Mouse (Mus musculus) limb, embryonic 11.5 days (tissue): ENCODE data around the gene Cacna1i. TPM values are rescaled to one million over a fixed set of nuclear protein-coding genes. Genes with fewer than 3 reads are reported as not detected.

ENCODE experiments used
- ATAC-seq: fragments of 200-750 bp; cut with Nextera tagmentation; 2 replicates; pipeline ENCODE4 v1.8.0; 2017; ENCODE audit warnings: low read depth; ENCODE audit not compliant: insufficient number of reproducible peaks, low FRiP score, low TSS enrichment
- DNase-seq: peaks from one replicate; pipeline ENCODE4 v3.0.0-alpha.2; 2015; ENCODE audit warnings: low spot score
- H3K27ac ChIP-seq: fragments of 300-500 bp; sonication (generic); replicated peaks from 2 replicates; pipeline ENCODE4 v1.5.1; 2014; ENCODE audit warnings: low read depth, mild to moderate bottlenecking, low read length
- H3K27me3 ChIP-seq: fragments of 300-500 bp; sonication (generic); 2 replicates; pipeline ENCODE4 v1.6.1; 2014; ENCODE audit warnings: mild to moderate bottlenecking, low read length, mixed read lengths; ENCODE audit not compliant: control insufficient read depth, insufficient read depth
- H3K36me3 ChIP-seq: fragments of 300-500 bp; sonication (generic); 2 replicates; pipeline ENCODE4 v1.6.1; 2014; ENCODE audit warnings: mild to moderate bottlenecking, low read length, moderate library complexity, mixed read lengths; ENCODE audit not compliant: control insufficient read depth, insufficient read depth
- H3K4me1 ChIP-seq: fragments of 300-500 bp; sonication (generic); 2 replicates; pipeline ENCODE4 v1.6.1; 2014; ENCODE audit warnings: low read length, mixed read lengths; ENCODE audit not compliant: control insufficient read depth, insufficient read depth
- H3K4me2 ChIP-seq: fragments of 300-500 bp; sonication (generic); 2 replicates; pipeline ENCODE4 v1.6.1; 2014; ENCODE audit warnings: low read depth, mild to moderate bottlenecking, moderate library complexity; ENCODE audit not compliant: severe bottlenecking
- H3K4me3 ChIP-seq: fragments of 300-500 bp; sonication (generic); 2 replicates; pipeline ENCODE4 v1.5.1; 2014; ENCODE audit warnings: low read depth, low read length
- H3K9ac ChIP-seq: fragments of 300-500 bp; sonication (generic); 2 replicates; pipeline ENCODE4 v1.6.1; 2014; ENCODE audit warnings: mild to moderate bottlenecking, low read length
- H3K9me3 ChIP-seq: fragments of 300-500 bp; sonication (generic); 2 replicates; pipeline ENCODE4 v1.6.1; 2016; ENCODE audit warnings: low read length; ENCODE audit not compliant: control insufficient read depth
- WGBS: fragments of 180-500 bp; shearing (Covaris S2); extraction: QIAGEN DNeasy Blood & Tissue Kit; methylation state at CpG from one replicate; pipeline ENCODE4 v1.1.7; 2014; 5-methylcytosine and 5-hydroxymethylcytosine counted together
- polyA plus RNA-seq: library from polyadenylated mRNA; unstranded; fragments of >200 nt; fragmentation: Nextera tagmentation; extraction: Ambion mirVana; gene quantifications from 2 replicates; pipeline ENCODE4 v1.2.1, GENCODE M21; 2014

Cacna1i gene
- polyA plus RNA-seq, 1 experiment from 2014 or later, result not detected

- no peak overlapping the region for H3K4me2 ChIP-seq
- H3K27ac ChIP-seq, result no peak overlapping the region
- 52% methylated on average over 8 of the region's 8 CpGs for WGBS
- no peak overlapping the region for H3K9ac ChIP-seq
- H3K9me3 ChIP-seq, result no peaks in the 10 kb centered on the region
- peaks cover 11% of the 10 kb centered on the region for H3K4me1 ChIP-seq
- no peak for ATAC-seq
- H3K27me3 ChIP-seq, result no peaks in the 10 kb centered on the region
- no peak overlapping the region for H3K4me3 ChIP-seq
- no peak for DNase-seq
- no peaks in the 10 kb centered on the region for H3K36me3 ChIP-seq
These were observed 30.9 kb downstream of the Cacna1i start for GRCm38 (mm10) chr15:80317841-80318530.

- WGBS, result 3% methylated on average over 11 of the region's 11 CpGs
- ATAC-seq, result no peak
- no peak overlapping the region for H3K4me3 ChIP-seq
These were observed 31.7 kb downstream of the Cacna1i start for GRCm38 (mm10) chr15:80318543-80319255.

GRCm38 (mm10) chr15:80319315-80319714 is 32.3 kb downstream of the Cacna1i start:
- Histone ChIP-seq H3K4me3 (no peak overlapping the region), H3K27ac (peak overlapping the region; percentile 51; the same call in 1 of the 2 replicates), H3K36me3 (no peaks in the 10 kb centered on the region), H3K9me3 (no peaks in the 10 kb centered on the region), H3K9ac (no peak overlapping the region), H3K4me1 (peaks cover 11% of the 10 kb centered on the region), H3K4me2 (peak overlapping the region; percentile 22; the same call in 1 of the 2 replicates), H3K27me3 (no peaks in the 10 kb centered on the region)
- DNase-seq, result no peak
- WGBS, result 56% methylated on average over 2 of the region's 2 CpGs
- ATAC-seq, result no peak

More at GRCm38 (mm10) chr15:80318543-80319255, 31.7 kb downstream of the Cacna1i start:
- Histone ChIP-seq H3K27ac (peak overlapping the region; percentile 51), H3K4me2 (peak overlapping the region; percentile 22; the same call in 1 of the 2 replicates), H3K27me3 (no peaks in the 10 kb centered on the region), H3K36me3 (no peaks in the 10 kb centered on the region), H3K9me3 (no peaks in the 10 kb centered on the region), H3K9ac (no peak overlapping the region), H3K4me1 (peaks cover 11% of the 10 kb centered on the region)
- DNase-seq, result peak; percentile 58

GRCm38 (mm10) chr15:80319921-80320320 is 32.9 kb downstream of the Cacna1i start:
- Histone ChIP-seq H3K9ac (no peak overlapping the region), H3K4me3 (no peak overlapping the region), H3K4me2 (no peak overlapping the region; the same call in 1 of the 2 replicates), H3K9me3 (no peaks in the 10 kb centered on the region), H3K27me3 (no peaks in the 10 kb centered on the region), H3K4me1 (peaks cover 11% of the 10 kb centered on the region), H3K27ac (no peak overlapping the region), H3K36me3 (no peaks in the 10 kb centered on the region)
- 86% methylated on average over 6 of the region's 6 CpGs for WGBS
- no peak for DNase-seq
- ATAC-seq, result no peak

- 62% methylated on average over 2 of the region's 2 CpGs for WGBS
- DNase-seq (peak; percentile 41), ATAC-seq (no peak)
- Histone ChIP-seq H3K9ac (no peak overlapping the region), H3K4me1 (no peaks in the 10 kb centered on the region), H3K4me2 (no peak overlapping the region), H3K9me3 (no peaks in the 10 kb centered on the region), H3K27me3 (no peaks in the 10 kb centered on the region), H3K36me3 (no peaks in the 10 kb centered on the region), H3K27ac (no peak overlapping the region), H3K4me3 (no peak overlapping the region)
These were observed 38.2 kb downstream of the Cacna1i start for GRCm38 (mm10) chr15:80325207-80325606.

- Histone ChIP-seq H3K27ac (no peak overlapping the region), H3K4me3 (no peak overlapping the region), H3K4me1 (no peaks in the 10 kb centered on the region), H3K9me3 (no peaks in the 10 kb centered on the region), H3K4me2 (no peak overlapping the region), H3K27me3 (no peaks in the 10 kb centered on the region), H3K36me3 (no peaks in the 10 kb centered on the region), H3K9ac (no peak overlapping the region)
- 76% methylated on average over 9 of the region's 9 CpGs for WGBS
- no peak for ATAC-seq
- DNase-seq, result no peak
These were observed 38.7 kb downstream of the Cacna1i start for GRCm38 (mm10) chr15:80325756-80326155.

GRCm38 (mm10) chr15:80326947-80327346 is 39.9 kb downstream of the Cacna1i start:
- DNase-seq (no peak), ATAC-seq (no peak)
- no peak overlapping the region for H3K27ac ChIP-seq
- no peak overlapping the region for H3K9ac ChIP-seq
- no peaks in the 10 kb centered on the region for H3K9me3 ChIP-seq
- no peaks in the 10 kb centered on the region for H3K4me1 ChIP-seq
- WGBS, result 88% methylated on average over 4 of the region's 4 CpGs
- no peak overlapping the region for H3K4me2 ChIP-seq
- no peaks in the 10 kb centered on the region for H3K36me3 ChIP-seq
- H3K4me3 ChIP-seq, result no peak overlapping the region
- H3K27me3 ChIP-seq, result no peaks in the 10 kb centered on the region

GRCm38 (mm10) chr15:80327743-80328540 is 40.9 kb downstream of the Cacna1i start:
- Histone ChIP-seq H3K27ac (no peak overlapping the region), H3K4me1 (no peaks in the 10 kb centered on the region), H3K9ac (no peak overlapping the region), H3K4me2 (no peak overlapping the region), H3K4me3 (no peak overlapping the region), H3K36me3 (no peaks in the 10 kb centered on the region), H3K27me3 (no peaks in the 10 kb centered on the region), H3K9me3 (no peaks in the 10 kb centered on the region)
- DNase-seq (no peak), ATAC-seq (no peak)
- WGBS, result 91% methylated on average over 13 of the region's 13 CpGs
